Mouse (Mus musculus): ENCODE data around the gene Scarf1. TPM values are rescaled to one million over a fixed set of nuclear protein-coding genes. Genes with fewer than 3 reads are reported as not detected.

Scarf1 gene
- total RNA-seq, 4 experiments from 2014 or later: 1.6 to 1.9 (median 1.7) TPM

GRCm38 (mm10) chr11:75562840-75563239, 49.5 kb downstream of the Scarf1 start:
- DNase-seq (ENCODE audit: low spot score in 2 of 2): no peak

DNA sequence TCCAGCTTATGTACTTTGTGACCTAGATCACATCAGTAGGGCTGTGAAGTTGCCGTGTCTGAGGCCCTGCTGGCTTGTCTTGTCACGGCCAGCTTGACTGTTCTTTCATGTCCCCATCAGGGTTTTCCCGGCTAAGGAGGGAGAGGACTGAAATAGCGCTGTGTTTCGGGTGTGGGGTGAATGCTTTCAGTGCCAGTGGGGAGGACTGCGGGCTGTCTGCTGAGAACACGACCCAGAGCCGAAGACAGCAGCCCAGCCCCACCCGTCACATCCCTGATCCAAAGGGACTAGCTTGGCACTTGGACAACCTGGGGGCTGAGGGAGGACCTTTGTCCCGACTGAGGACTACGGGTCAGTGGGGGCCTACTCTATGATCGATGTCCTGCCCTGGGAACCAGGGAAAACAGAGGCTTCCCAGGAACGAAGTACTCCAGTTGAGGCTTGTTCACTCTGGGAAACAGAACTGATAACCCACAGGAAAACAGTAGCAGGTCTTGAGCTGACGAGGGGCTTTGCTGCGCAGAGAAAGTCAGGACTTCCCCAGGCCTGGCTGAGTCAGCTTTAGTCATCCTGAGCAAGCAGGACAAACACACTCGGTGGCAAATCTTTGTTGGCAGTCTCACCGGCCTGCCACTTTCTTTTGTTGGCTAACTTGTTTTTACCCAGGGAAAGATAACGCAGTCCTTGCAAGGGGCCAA, 50.7 kb downstream of the Scarf1 start:
- no peak for DNase-seq (ENCODE audit: low spot score in 2 of 2)

- DNase-seq (ENCODE audit: low spot score in 2 of 2): no peak
Measured at GRCm38 (mm10) chr11:75565849-75566248, 52.5 kb downstream of the Scarf1 start.

- DNase-seq (ENCODE audit: low spot score in 2 of 2): no peak
Measured at GRCm38 (mm10) chr11:75566276-75567196, 53.2 kb downstream of the Scarf1 start.

GRCm38 (mm10) chr11:75567346-75568114, 54.2 kb downstream of the Scarf1 start:
- no peak for DNase-seq (ENCODE audit: low spot score in 2 of 2)

DNA sequence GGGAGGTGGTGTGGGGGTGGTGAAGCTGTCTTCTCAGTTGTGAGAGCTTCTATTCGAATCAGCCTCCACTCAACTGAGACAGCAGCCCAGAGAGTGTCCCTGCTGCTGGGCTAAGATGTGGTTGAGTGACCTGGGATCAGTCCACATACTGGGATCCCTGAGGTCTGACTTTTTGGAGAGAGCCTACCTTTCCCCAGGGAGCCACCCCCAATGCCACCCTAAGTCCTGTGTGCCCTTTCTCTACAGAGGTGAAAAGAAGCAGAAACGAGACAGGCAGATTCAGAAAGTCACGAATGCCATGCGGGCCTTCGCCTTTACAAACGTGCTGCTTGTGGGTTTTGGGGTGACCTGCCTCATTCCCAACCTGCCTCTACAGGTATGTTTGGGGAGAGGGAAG, 54.8 kb downstream of the Scarf1 start:
- DNase-seq (ENCODE audit: low spot score in 2 of 2): no peak

DNA sequence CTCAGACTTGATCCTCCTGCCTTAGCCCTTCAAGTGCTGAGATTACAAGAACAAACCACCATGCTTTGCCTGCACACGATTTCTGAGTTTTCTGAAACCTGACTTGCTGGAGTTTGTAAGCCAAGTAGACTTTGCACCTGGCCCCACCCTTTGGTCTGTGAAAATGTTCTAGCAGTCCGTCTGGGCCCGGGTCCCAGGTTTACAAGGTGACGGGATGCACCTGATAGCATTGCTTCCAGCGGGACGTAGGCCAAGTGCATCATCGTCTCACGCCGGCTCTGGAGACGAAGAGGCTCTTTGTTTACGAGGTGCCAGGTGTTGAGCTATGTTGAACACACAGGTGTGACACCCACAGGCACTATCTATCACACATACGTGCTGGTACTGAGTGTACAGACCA, 55.6 kb downstream of the Scarf1 start:
- DNase-seq (ENCODE audit: low spot score in 2 of 2): no peak

DNA sequence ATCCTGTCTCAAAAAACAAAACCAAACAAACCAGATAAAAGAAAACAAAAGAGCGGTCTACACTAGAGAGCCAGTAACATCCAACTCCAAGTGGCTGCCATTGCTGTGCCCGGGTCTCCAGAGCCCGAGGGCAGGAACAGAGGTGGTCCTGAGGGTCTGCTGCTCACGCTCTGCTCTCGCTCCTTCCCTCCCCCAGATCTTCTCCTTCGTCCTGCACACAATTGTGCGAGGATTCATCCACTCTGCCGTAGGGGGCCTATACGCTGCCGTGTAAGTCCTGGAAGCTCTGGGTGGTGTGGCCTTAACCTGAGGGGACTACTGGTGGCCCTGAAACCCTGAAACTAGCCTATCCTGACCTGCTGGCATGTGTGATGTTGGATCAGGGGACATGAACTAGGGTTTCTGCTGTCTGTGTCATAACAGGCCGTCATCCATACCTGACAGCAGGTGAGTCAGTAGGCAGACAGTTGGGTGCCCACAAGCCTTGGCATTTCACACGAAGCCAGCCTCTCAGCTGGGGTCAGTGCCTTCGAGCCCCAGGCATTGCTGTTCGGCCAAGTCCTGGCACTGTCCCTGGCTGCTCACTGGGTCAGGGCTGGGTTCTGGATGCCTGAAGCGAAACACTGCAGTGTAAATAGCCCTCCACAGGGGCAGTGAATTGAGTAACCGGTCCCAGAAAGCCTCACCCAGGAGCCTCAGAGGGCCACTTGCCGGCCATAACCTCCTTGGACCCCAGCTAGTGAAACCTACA, 57.2 kb downstream of the Scarf1 start:
- DNase-seq (ENCODE audit: low spot score in 2 of 2): no peak

GRCm38 (mm10) chr11:75571126-75571990, 58.0 kb downstream of the Scarf1 start:
- DNase-seq (ENCODE audit: low spot score in 2 of 2): no peak

DNA sequence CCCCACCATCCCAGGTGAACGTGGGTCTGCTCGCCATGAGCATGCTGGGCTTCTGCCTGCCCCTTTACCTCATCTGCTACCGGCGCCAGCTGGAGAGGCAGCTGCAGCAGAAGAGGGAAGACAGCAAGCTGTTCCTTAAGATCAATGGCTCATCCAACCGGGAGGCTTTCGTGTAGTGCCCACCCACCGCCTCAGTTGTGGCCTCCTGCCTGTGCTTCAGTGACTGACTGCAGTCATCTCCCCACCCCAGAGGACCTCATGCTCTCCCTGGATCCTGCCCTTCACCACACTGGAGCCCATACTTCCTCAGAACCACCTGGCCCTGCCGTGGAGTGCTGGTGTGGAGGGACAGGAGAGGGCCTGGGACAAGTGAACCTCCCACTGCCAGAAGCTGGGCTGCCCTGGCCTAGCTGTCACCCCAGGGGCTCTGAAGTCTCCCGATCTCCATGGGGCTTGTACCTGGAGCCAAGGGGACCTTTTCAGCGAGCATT, 59.0 kb downstream of the Scarf1 start:
- peak in 1 of 2 experiments; percentile 58 for DNase-seq (ENCODE audit: low spot score in 2 of 2)

GRCm38 (mm10) chr11:75572854-75573650, 59.7 kb downstream of the Scarf1 start:
- DNase-seq (ENCODE audit: low spot score in 2 of 2): peak; percentile 83 to 89

GRCm38 (mm10) chr11:75574378-75575123, 61.2 kb downstream of the Scarf1 start:
- DNase-seq (ENCODE audit: low spot score in 2 of 2): no peak

- no peak for DNase-seq (ENCODE audit: low spot score in 2 of 2)
Measured at GRCm38 (mm10) chr11:75575560-75576123, 62.3 kb downstream of the Scarf1 start.

Small RNA genes lying within 50 kb of the gene (microRNA-seq; reads per million reads assigned to microRNA genes)
- 2,741 to 3,096 reads per million in 2 experiments for gene Mir22
- 0 reads per million in 2 experiments for gene Mir3971

Other genes starting within 250 kb of the Scarf1 start
- 10 to 100 TPM; 47.5 to 51.4 (median 50.2) TPM for gene Rpa1, start 165.2 kb upstream of the Scarf1 start, total RNA-seq (2022)
- 10 to 100 TPM; 13.9 to 22.5 (median 18.1) TPM for gene Smyd4, start 165.1 kb upstream of the Scarf1 start, total RNA-seq (2022)
- 10 to 100 TPM in 2 of 4 experiments, 1 to 10 TPM in 2; 8.5 to 17.8 (median 11.3) TPM for gene Serpinf1, start 90.8 kb upstream of the Scarf1 start, total RNA-seq (2022)
- under 1 TPM in 3 of 4 experiments, not detected in 1; 0.27 to 0.84 (median 0.43) TPM for gene Serpinf2, start 73.9 kb upstream of the Scarf1 start, total RNA-seq (2022)
- 10 to 100 TPM; 20.2 to 22.5 (median 22.0) TPM for gene Wdr81, start 58.8 kb upstream of the Scarf1 start, total RNA-seq (2022)
- under 1 TPM; 0.62 to 0.99 (median 0.82) TPM for gene Tlcd2, start 51.8 kb upstream of the Scarf1 start, total RNA-seq (2022)
- 100 to 1,000 TPM; 138 to 159 (median 149) TPM for gene Prpf8, start 26.7 kb upstream of the Scarf1 start, total RNA-seq (2022)
- 1 to 10 TPM; 1.7 to 2.4 (median 2.1) TPM for gene Rilp, start 3.4 kb upstream of the Scarf1 start, total RNA-seq (2022)
- gene Slc43a2, start 18.2 kb downstream of the Scarf1 start, total RNA-seq (2022): 10 to 100 TPM; 45.5 to 58.2 (median 52.2) TPM
- 100 to 1,000 TPM; 300 to 319 (median 307) TPM for gene Pitpna, start 74.6 kb downstream of the Scarf1 start, total RNA-seq (2022)
- gene Inpp5k, start 117.4 kb downstream of the Scarf1 start, total RNA-seq (2022): 10 to 100 TPM; 41.3 to 43.5 (median 42.5) TPM
- 10 to 100 TPM; 18.2 to 27.0 (median 21.2) TPM for gene Myo1c, start 137.0 kb downstream of the Scarf1 start, total RNA-seq (2022)
- gene Crk, start 165.7 kb downstream of the Scarf1 start, total RNA-seq (2022): 100 to 1,000 TPM; 108 to 117 (median 112) TPM
- gene Ywhae, start 219.3 kb downstream of the Scarf1 start, total RNA-seq (2022): 1,000 to 10,000 TPM; 1,072 to 1,190 (median 1,127) TPM

Data from left cerebral cortex, adult 8-10 months (tissue).